Mouse (Mus musculus): ENCODE results near the gene Prss36.
"Not testable (repeated sequence)": the region's sequence is repeated elsewhere in the genome, so short reads cannot be mapped to it uniquely, and the experiment has no call there.

Gene Prss36

DNA sequence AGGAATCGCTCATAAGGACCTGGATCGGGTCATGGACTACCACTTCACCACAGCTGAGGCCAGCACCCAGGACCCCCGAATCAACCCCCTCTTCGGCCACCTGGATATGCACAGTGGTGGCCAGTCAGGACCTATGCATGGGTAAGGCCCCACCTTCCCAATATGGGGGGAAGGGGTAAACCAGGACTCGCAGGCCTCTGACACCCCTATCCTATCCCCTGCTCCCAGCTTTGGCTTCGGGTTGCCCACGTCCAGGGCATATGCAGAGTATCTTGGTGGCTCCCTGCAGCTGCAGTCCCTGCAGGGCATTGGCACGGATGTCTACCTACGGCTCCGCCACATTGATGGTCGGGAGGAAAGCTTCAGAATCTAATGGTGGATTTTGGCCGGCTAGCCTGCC lies 38.6 kb downstream of the Prss36 start:
- DNase-seq (ENCODE audit: low read depth, low spot score): no peak

DNA sequence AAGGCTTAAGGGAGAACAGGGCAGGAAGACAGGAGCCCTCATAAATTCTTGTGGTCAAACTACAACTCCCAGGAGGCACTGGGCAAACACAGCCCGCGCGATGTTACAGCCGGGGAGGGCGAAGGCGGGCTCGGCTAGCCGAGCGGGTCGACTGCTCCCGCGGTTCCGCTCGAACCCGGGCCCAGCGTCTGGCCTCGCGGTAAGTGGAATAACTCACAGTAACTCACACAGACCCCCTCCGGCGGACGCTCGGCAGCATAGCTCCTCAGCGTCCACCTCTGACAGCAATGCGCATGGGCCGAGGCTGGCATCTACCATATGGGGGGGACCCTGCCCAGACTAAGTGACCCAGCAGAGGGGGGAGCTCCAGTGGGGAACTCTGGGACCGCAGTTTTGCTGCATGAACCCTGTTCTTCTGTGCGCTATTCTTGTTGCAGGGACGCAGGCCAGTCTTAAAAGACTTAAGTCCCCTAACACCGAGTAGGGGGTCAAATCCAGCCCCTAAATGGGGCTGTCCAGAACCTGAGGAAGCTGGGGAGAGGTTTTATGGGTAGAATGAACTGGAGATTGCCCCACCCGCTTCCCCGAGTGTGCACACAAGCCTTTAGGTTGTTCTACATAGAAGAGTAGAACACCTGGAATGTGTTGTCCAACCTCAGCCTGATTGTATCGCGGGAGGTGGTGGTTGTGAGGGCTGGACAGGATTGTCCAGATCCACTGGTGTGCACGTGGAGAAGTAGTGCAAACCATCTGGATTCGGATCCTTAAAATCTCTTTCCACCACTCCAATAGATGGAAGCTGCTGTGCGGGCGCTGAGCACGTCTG lies 42.3 kb downstream of the Prss36 start, which contains the start of gene Bckdk:
TSS of gene Bckdk (plus strand) at position 112 of the 826 bp plus-strand sequence.
- peak; percentile 76 for DNase-seq (ENCODE audit: low read depth, low spot score)

DNA sequence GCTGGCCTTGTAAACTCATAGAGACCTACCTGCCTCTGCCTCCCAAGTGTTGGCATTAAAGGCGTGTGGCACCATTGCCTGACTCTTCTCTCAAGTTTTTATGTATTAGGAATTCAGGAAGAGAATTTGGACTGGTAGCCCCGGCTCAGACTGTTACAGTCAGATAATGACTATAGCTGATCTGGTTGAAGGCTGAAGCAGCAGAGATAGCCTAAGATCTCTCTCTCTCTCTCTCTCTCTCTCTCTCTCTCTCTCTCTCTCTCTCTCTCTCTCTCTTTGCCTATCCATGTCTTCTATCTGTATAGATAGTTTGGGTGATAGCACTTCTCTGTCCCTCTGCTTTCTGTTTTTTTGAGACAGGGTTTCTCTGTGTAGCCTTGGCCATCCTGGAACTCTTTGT lies 44.8 kb downstream of the Prss36 start:
- no peak for DNase-seq (ENCODE audit: low read depth, low spot score)

DNA sequence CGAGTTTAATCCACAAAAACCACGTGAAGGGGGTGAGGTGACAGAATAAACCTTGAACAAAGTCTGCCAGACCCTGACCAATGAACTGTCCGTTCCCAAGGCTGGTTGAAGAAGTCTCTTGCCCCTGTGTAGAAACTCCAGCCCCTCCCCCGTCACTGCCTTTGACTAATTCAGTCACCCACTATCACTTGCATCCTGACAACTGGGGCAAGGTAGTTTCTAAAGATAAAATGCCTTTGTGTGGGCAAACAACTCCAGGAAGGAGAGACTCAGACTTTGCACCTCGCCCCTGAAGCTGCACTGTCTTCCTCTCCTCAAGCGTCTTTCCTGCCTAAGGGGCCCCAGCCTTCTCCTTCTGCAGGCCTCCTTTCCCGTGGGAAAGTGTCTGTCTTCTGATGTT lies 46.5 kb downstream of the Prss36 start:
- no peak for DNase-seq (ENCODE audit: low read depth, low spot score)

DNA sequence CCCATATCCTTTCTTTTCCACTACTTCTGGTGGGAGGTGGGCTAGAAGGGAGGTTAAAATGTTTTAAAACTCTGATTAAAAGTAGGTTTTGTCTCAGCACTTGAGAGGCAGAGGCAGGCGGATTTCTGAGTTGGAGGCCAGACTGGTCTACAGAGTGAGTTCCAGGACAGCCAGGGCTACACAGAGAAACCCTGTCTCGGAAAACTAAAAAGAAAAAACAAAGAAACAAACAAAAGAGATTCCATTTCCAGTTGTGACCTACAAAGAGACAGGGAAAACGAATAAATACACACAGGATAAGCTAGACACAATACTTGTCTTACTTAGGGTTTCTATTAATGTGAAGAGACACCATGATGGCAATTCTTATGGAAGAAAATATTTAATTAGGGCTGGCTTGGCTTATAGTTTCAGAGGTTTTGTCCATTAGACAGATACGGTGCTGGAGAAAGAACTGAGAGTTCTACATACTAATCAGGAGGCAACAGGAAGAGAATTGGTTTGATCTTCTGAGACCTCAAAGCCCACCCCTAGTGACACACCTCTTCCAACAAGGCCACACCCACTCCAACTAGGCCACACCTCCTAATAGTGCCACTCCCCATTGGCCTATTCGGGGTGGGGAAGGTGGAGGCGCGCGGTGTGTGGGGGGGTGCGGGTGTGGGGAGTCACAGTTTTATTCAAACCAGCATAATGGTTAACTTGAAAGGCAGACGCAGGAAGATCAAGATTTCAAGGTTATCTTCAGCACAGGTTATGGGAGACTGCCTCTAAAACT lies 48.2 kb downstream of the Prss36 start:
- DNase-seq (ENCODE audit: low read depth, low spot score): peak; percentile 52

DNA sequence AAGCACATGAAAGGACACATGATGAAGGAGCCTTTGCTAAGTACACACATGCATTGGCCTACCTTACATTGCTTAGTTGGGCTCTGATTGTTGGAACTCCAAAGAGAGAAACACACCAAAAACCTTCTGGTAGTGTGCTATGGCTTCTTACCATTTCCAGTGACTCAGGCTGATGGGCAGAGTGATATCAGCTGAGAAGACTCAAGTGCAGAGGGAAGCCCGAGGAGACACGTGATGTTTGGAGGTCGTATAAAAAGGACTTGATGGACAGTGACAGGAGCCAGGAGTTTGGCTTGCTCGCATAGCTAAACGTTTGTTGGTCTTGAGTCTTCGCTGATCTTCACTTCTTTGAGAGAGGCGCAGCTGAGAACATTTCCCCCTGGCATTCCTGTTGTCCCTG lies 49.0 kb downstream of the Prss36 start:
- no peak for DNase-seq (ENCODE audit: low read depth, low spot score)

DNA sequence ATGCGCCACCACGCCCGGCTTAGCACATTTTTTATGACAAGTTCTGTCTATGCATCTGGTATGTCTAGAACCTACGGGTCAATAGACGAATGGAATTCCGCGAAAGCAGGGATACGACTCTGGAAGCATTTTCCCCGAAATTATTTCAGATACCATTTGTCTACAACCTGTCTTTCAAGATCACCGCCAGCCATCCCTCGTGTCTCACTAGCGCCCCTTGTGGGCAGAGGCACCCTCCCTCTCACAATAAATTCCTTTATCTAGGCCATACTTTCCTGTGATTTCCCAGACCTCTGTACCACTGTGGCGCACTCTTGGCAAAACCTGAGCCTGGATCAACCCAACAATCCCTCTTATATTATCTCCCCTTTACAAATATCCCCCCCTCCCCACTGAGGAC lies 50.1 kb downstream of the Prss36 start:
- DNase-seq (ENCODE audit: low read depth, low spot score): peak; percentile 84

DNA sequence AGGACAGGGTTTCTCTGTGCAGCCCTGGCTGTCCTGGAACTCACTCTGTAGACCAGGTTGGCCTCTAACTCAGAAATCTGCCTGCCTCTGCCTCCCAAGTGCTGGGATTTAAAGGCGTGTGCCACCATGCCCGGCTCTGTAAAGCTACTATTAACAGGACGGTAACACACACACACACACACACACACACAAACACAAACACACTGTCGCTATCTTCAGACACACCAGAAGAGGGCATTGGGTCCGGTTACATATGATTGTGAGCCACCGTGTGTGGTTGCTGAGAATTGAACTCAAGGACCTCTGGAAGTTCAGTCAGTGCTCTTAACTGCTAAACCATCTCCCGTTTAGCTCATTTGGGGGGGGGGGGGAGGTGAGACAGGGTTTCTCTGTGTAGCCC lies 50.6 kb downstream of the Prss36 start:
- not testable (repeated sequence) for DNase-seq (ENCODE audit: low read depth, low spot score)

DNA sequence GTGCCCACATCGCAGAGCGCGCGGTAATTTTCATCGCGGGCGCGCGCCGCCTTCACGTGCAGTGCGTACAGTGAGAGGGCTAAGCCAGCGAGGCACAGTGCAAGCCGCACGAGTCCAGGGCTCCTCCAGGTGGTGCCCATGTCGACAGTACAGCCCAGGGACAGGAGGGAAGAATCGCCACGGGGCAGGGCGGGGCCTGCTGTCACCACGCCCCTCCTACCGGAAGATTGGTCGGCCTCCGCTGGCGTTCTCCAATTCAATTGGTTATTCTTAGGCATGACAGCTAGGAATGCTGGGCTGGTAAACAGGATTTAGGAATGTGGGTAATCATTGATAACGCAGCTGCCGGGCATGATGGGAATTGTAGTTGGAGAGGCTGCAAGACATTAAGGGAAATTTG lies 51.1 kb downstream of the Prss36 start, which contains the start of the genes Gm21974 and Vkorc1:
TSS of gene Gm21974 (minus strand) at position 13 of the 400 bp plus-strand sequence.
TSS of gene Vkorc1 (minus strand) at position 176 of the 400 bp plus-strand sequence.
- peak; percentile 92 for DNase-seq (ENCODE audit: low read depth, low spot score)

DNA sequence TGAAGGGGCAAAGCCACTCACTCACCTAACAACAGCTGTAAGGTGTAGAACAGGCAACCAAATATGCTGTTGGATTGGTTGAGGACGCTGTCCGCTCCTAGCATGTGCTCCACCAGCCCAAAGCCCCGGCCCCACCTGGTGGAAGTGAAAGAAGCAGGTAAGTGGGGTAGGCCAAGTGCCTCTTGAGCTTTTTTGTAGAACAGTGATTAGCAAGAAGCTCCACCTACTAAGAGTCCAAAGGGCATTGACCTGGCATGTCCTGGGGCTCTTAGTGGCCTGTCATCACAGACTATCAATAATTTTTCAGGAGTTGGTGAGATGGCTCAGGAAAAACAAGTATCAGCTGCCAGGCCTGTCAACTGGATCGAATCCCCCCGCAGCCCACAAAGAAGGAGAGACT lies 52.0 kb downstream of the Prss36 start:
- no peak for DNase-seq (ENCODE audit: low read depth, low spot score)

DNA sequence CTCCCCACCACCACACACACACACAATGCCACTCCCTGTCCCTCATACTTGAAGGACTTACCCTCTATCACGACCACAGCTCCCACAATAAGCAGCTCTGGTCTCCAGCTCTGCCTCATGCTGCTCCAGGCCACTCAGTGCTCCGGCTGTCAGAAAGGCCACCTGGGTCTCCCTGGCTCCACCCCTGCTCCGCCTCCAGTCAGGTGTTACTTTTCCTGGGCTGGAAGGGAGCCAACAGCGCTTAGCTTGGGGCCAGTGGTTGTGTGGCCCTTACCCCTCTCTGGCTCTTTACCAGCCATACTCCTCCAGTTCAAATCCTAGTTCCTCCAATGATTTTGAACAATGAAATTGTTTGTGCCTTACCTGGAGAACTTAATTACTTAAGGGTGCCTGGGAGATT lies 55.7 kb downstream of the Prss36 start, which contains the start of gene Prss53:
TSS of gene Prss53 (minus strand) at position 173 of the 400 bp plus-strand sequence.
- no peak for DNase-seq (ENCODE audit: low read depth, low spot score)

DNA sequence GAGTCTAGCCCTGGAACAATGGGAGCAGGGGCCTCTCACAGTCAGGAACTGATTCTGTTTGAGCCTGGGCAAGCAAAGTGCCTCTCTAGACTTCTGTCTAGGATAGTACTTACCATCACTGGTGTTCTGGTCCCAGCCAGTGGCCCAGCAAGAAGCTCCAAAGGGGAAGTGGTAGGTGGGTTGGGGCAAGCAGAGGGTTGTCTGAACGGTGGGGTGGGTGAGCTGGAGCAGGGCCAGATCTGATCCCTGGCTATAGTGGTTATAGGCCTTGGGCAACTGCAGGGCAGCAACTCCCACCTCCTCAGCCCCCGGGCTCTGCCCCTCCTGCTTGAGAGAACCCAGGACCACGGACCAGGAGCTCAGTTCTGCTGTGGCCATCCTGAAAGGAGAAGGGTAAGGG lies 57.7 kb downstream of the Prss36 start:
- no peak for DNase-seq (ENCODE audit: low read depth, low spot score)

DNA sequence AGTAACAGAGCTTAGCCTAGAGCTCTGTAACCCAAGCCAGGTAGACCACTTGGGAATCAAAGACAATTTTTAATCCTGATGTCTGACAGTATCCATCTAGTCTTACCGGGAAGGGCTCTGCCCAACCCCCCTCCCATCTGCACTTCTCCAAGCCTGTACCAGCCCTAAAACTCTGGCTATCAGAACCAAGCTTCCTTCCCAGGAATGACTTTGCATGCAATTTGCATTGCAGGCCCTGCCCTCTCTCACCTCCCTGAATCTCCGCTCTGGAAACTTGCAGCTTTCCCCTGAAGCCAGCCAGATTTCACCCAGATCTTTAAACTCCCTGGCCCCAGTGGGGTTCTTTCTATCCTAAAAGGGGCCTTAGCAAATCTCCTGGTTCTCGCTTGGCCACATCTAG lies 58.7 kb downstream of the Prss36 start:
- DNase-seq (ENCODE audit: low read depth, low spot score): no peak

DNA sequence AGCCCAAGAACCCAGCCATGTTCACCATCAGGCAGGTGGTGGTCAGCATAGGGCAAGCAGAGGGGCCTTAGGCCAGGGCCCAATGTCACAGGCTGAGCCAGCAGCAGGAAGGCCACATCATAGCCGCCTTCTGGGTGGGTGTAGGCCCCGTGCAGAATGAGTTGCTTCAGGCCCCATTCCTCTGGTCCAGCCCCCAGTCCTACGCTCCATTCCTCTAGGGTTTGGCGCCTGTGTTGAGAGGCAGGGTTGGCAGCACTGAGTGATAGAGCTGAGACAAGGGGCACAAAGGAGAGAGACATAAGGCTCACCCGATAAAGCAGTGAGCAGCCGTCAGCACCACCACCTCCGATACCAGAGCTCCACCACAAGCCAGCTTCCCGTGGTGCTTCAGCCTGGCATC lies 59.3 kb downstream of the Prss36 start:
- no peak for DNase-seq (ENCODE audit: low read depth, low spot score)

DNA sequence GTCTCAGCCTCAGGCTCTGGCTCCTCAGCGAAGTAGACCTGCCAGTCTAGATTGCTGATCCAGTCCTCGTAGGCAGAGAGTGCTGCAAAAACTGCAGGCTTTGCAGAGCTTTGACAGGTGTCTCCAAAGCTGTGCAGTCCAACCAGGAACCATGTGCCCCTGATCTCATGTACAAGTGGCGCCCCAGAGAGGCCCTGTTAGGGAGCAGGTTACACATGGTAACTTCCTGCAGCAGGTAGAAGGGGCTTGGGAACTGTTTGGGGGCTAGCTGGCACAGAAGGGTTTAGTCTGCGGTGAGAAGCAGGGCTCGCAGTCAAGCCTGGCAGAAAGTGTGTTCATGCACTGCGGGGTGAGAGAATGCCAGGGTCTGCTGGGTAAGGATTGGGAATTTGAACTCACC lies 60.0 kb downstream of the Prss36 start:
- no peak for DNase-seq (ENCODE audit: low read depth, low spot score)

DNA sequence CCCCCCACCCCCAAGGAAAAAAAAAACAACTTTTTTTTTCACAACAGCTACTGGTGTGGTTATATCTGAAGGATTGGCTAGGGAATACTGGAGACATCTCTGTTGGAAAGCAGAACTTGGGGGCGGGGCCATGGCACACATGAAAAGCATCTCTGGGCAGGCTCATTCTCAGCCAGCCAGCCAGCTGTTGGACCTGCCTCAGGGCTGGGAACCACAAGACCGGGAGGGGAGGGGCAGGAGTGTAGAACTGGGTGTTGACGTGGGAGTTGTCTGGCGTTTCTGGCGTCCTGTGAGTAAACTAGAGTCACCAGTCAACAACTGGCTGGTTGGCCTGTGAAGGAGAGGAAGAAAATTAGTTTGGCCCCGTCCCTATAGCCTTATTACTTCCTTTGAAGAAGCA lies 60.6 kb downstream of the Prss36 start:
- DNase-seq (ENCODE audit: low read depth, low spot score): no peak
